Mouse (Mus musculus): ENCODE results near the gene Snu13. TPM values are rescaled to one million over a fixed set of nuclear protein-coding genes. Genes with fewer than 3 reads are reported as not detected.

Snu13 gene
- total RNA-seq, 1 experiment = 293 TPM

DNA sequence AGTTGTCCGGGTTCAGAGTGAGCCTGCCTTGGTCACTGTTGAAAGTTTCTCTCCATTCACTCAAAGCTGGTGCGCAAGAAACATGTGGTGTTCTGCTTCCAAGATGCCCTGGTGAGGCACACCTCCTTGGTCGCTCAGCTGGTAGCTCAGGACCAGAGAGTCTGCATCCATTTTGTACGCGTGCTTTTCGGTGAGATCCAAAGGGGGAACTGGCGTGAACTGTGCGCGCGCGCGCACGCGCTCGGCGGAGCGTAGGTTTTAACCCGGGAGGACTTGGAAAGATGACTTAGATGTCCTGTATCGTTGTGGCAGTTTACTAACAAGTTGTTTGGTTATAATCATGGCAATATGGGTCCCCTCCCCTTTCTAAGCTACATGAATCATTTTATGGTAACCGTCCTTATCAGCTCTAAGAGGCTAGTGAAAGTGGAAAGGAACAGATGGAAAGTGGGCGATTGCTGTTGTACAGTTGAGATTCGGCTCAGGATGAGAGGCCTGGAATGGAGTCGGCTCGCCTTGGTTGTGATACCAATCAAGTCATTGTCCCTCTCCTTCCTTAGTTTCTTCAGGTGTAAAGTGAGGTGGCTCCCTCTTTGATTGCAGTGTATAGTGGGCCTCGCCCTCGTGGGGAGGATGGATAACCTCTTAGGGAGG lies 24.5 kb upstream of the Snu13 start:
- no peaks in the 10 kb centered on the region for H3K4me1 ChIP-seq (ENCODE audit: control insufficient read depth in 2 of 2, insufficient read depth in 2 of 2, low read length in 2 of 2, poor library complexity in 1 of 2)
- no peak overlapping the region for H3K4me3 ChIP-seq (ENCODE audit: insufficient read depth in 1 of 2, low read depth in 1 of 2, low read length in 2 of 2, poor library complexity in 1 of 2, severe bottlenecking in 1 of 2)
- H3K27ac ChIP-seq (ENCODE audit: insufficient read depth, low read depth, low read length, poor library complexity, severe bottlenecking) = no peak overlapping the region
- TF ChIP-seq MAFK (IDR thresholded peaks at IDR 0.05; ENCODE audit: insufficient read depth, low read depth, low read length) = no peak
- TF ChIP-seq HCFC1 (IDR thresholded peaks at IDR 0.05; ENCODE audit: borderline replicate concordance, insufficient read depth, low read length) = no peak
- no peak for TF ChIP-seq CHD2 (IDR thresholded peaks at IDR 0.05; ENCODE audit: low read depth, low read length)
- TF ChIP-seq ZC3H11A (IDR thresholded peaks at IDR 0.05; ENCODE audit: borderline replicate concordance, low read depth, low read length) = no peak
- no peak for TF ChIP-seq ZNF384 (IDR thresholded peaks at IDR 0.05; ENCODE audit: low read depth, low read length)
- H3K36me3 ChIP-seq (ENCODE audit: control insufficient read depth, insufficient read depth, low read length, poor library complexity, severe bottlenecking) = no peaks in the 10 kb centered on the region
- peak; percentile 36 for DNase-seq (ENCODE audit: low read depth, low spot score)
- no peak overlapping the region for H3K9ac ChIP-seq (ENCODE audit: insufficient read depth, low read depth, low read length, poor library complexity, severe bottlenecking)
- in situ Hi-C loops (cut with MboI; ENCODE audit: low sequenced_read_pairs in 2 of 2, unreplicated experiment in 2 of 2) = loop anchor here in 1 of 2 experiments (25.0 kb wide), 1 partner anchor 165 kb away; the partner anchor contains the start of gene Cenpm
- H3K9me3 ChIP-seq (ENCODE audit: control insufficient read depth, insufficient read depth, low read depth, low read length) = no peaks in the 10 kb centered on the region

DNA sequence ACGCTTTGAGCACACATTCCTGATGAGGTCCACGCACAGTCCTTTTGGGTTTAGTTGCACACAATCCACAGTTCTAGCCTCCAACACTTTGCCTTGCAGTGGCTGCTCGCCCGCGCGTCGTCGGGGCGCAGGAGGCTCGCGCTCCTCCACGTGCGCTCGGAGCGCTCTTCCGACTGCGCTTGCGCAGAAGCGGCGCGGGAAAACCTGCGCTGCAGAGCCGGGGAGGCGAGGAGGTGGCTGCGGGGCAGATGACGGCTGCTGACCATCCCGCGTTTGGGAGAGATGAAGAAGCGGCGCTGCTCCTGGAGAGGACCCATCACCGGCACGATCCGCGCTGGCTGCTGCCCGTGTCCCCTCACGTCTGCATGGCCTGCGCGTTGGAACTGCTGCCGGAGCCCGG lies 22.5 kb upstream of the Snu13 start, which contains the start of gene Mei1:
Gene Mei1, plus strand, starts transcription at position 99 of the 400 bp plus-strand sequence.
- Histone ChIP-seq H3K4me3 (ENCODE audit: insufficient read depth in 1 of 2, low read depth in 1 of 2, low read length in 2 of 2, poor library complexity in 1 of 2, severe bottlenecking in 1 of 2) (peak within 1 kb of the TSS; percentile 36 to 38; a peak in 2 of 4 replicates), H3K36me3 (ENCODE audit: control insufficient read depth, insufficient read depth, low read length, poor library complexity, severe bottlenecking) (no peaks in the 10 kb centered on the region), H3K9me3 (ENCODE audit: control insufficient read depth, insufficient read depth, low read depth, low read length) (no peaks in the 10 kb centered on the region), H3K9ac (ENCODE audit: insufficient read depth, low read depth, low read length, poor library complexity, severe bottlenecking) (0 out of 2 replicates have a peak within 1 kb of the TSS, but pooled peaks have one; percentile 4), H3K4me1 (ENCODE audit: control insufficient read depth in 2 of 2, insufficient read depth in 2 of 2, low read length in 2 of 2, poor library complexity in 1 of 2) (no peaks in the 10 kb centered on the region), H3K27ac (ENCODE audit: insufficient read depth, low read depth, low read length, poor library complexity, severe bottlenecking) (no peak within 1 kb of the TSS)
- peak; percentile 26 for DNase-seq (ENCODE audit: low read depth, low spot score)
- in situ Hi-C loops (cut with MboI; ENCODE audit: low sequenced_read_pairs in 2 of 2, unreplicated experiment in 2 of 2) = loop anchor here (10.0 to 25.0 kb wide), 2 partner anchors 165 to 167 kb away; partner anchors contain the start of gene Cenpm (in 1 of the 2)
- no peak for TF ChIP-seq ZNF384 (IDR thresholded peaks at IDR 0.05; ENCODE audit: low read depth, low read length)
- TF ChIP-seq ZC3H11A (IDR thresholded peaks at IDR 0.05; ENCODE audit: borderline replicate concordance, low read depth, low read length) = no peak
- no peak for TF ChIP-seq CHD2 (IDR thresholded peaks at IDR 0.05; ENCODE audit: low read depth, low read length)

DNA sequence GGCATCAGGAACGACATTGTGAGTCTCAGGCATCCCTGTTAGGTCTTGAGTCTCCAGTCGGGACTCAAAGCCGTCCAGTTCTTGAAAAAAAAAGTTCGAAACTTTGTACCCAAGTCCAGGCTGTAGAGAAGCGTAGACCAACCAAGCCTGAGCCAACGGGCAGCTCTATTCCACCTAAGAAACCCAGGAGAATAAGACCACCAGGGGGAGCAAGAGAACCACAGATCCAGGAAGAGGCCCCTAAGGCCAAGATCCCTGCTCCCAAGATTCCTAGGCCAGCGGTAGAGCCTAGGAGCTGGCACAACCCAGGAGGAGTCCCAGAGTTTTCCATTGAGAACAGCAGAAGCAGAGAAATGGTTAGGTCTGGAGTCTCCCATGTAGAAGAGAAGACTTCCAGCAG lies 18.1 kb upstream of the Snu13 start:
- no peaks in the 10 kb centered on the region for H3K9me3 ChIP-seq (ENCODE audit: control insufficient read depth, insufficient read depth, low read depth, low read length)
- H3K9ac ChIP-seq (ENCODE audit: insufficient read depth, low read depth, low read length, poor library complexity, severe bottlenecking) = peak overlapping the region; percentile 23; the same call in 1 of the 2 replicates
- in situ Hi-C loops (cut with MboI; ENCODE audit: low sequenced_read_pairs in 2 of 2, unreplicated experiment in 2 of 2) = loop anchor here (10.0 to 25.0 kb wide), 2 partner anchors 169 to 172 kb away; partner anchors contain the start of gene Cenpm (in 1 of the 2)
- H3K4me3 ChIP-seq (ENCODE audit: insufficient read depth in 1 of 2, low read depth in 1 of 2, low read length in 2 of 2, poor library complexity in 1 of 2, severe bottlenecking in 1 of 2) = no peak overlapping the region
- H3K27ac ChIP-seq (ENCODE audit: insufficient read depth, low read depth, low read length, poor library complexity, severe bottlenecking) = no peak overlapping the region
- peak; percentile 93 for DNase-seq (ENCODE audit: low read depth, low spot score)
- TF ChIP-seq ZC3H11A (IDR thresholded peaks at IDR 0.05; ENCODE audit: borderline replicate concordance, low read depth, low read length) = peak; percentile 93
- TF ChIP-seq ZNF384 (IDR thresholded peaks at IDR 0.05; ENCODE audit: low read depth, low read length) = no peak
- no peaks in the 10 kb centered on the region for H3K4me1 ChIP-seq (ENCODE audit: control insufficient read depth in 2 of 2, insufficient read depth in 2 of 2, low read length in 2 of 2, poor library complexity in 1 of 2)
- H3K36me3 ChIP-seq (ENCODE audit: control insufficient read depth, insufficient read depth, low read length, poor library complexity, severe bottlenecking) = no peaks in the 10 kb centered on the region

DNA sequence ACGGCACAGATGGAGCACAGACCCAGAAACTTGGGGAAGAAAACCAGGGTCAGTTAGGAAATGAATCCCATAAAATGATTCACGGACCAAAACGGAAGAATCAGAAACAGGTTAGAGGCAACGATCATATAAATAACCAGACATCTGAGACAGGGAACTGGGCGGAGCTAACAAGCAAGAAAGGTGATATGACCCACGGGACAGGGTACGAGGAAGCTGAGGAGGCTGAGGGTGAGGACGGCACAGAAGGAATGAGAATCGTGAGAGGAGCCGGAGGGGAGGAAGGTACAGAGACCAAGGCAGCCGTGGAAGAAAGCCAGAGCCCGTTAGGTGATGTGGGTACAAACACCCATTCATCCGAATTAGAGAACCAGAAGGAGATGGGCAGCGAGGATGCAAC lies 16.5 kb upstream of the Snu13 start:
- no peak overlapping the region for H3K4me3 ChIP-seq (ENCODE audit: insufficient read depth in 1 of 2, low read depth in 1 of 2, low read length in 2 of 2, poor library complexity in 1 of 2, severe bottlenecking in 1 of 2)
- no peaks in the 10 kb centered on the region for H3K36me3 ChIP-seq (ENCODE audit: control insufficient read depth, insufficient read depth, low read length, poor library complexity, severe bottlenecking)
- in situ Hi-C loops (cut with MboI; ENCODE audit: low sequenced_read_pairs in 2 of 2, unreplicated experiment in 2 of 2) = loop anchor here (10.0 to 25.0 kb wide), 2 partner anchors 171 to 173 kb away; partner anchors contain the start of gene Cenpm (in 1 of the 2)
- no peaks in the 10 kb centered on the region for H3K9me3 ChIP-seq (ENCODE audit: control insufficient read depth, insufficient read depth, low read depth, low read length)
- H3K4me1 ChIP-seq (ENCODE audit: control insufficient read depth in 2 of 2, insufficient read depth in 2 of 2, low read length in 2 of 2, poor library complexity in 1 of 2) = no peaks in the 10 kb centered on the region
- no peak for DNase-seq (ENCODE audit: low read depth, low spot score)
- TF ChIP-seq MAFK (IDR thresholded peaks at IDR 0.05; ENCODE audit: insufficient read depth, low read depth, low read length) (no peak), CHD2 (IDR thresholded peaks at IDR 0.05; ENCODE audit: low read depth, low read length) (no peak), ZNF384 (IDR thresholded peaks at IDR 0.05; ENCODE audit: low read depth, low read length) (no peak), ZC3H11A (IDR thresholded peaks at IDR 0.05; ENCODE audit: borderline replicate concordance, low read depth, low read length) (no peak), HCFC1 (IDR thresholded peaks at IDR 0.05; ENCODE audit: borderline replicate concordance, insufficient read depth, low read length) (no peak)
- no peak overlapping the region for H3K9ac ChIP-seq (ENCODE audit: insufficient read depth, low read depth, low read length, poor library complexity, severe bottlenecking)
- no peak overlapping the region for H3K27ac ChIP-seq (ENCODE audit: insufficient read depth, low read depth, low read length, poor library complexity, severe bottlenecking)

All from ES-E14 (cell line).